ENCODE assay signal across 10 mouse cellular contexts in the genomic region with DNA sequence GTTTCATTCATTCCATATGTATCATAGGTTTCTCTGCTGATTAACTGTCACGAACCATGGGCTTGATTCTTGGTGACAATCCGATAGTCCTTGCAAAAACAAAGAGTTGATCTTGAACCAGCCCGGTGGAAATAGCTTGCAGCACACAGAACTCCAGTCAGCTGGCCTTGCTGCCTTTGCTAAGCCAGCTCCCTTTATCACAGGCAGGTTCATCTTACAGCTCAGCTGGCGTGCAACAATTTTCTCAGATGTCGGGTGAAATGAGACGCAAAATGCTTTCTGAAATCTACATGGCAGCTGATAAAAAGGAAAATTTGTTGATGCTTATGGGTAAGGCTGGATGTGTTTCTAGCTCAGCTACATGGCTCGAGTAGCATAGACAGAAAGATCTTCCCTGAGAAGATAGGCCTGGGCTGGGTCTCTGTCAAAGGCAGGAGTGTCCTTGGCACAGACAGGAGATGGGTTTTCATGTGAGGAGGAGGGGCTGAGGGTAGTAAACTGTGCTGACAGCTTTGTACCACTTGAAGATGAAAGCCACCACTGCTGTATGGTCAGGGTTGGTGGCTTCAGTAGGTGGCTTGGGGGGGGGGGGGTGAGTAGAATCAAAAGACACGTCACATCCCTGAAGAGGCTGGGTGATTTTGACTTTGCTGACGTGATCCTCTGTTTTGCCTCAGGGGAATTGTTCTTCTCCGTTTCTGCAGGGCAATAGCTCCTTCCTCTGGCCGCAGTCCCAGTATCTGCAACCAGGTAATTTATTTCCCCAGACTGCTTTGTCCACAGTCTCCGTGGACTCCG. TPM values are rescaled to one million over a fixed set of nuclear protein-coding genes. Genes with fewer than 3 reads are reported as not detected.
DNase-seq lines count a peak whose midpoint lies in the region; ATAC-seq and TF ChIP-seq lines count a peak whose summit lies in the region.
"Had no signal": no experiment of that assay in that cellular context is flagged by ENCODE, and none has a peak within 500 bp of the region (broad histone marks: within the 10 kb centered on the region; RNA-seq: fewer than 3 reads in every experiment).

No protein-coding gene starts in this region.

- no peak overlapping the region for H3K4me2 ChIP-seq in lung, embryonic 14.5 days

- DNase-seq in adrenal gland, postnatal 14 days, result peak; percentile 50
- no peak for DNase-seq in adrenal gland, postnatal 4 days (ENCODE audit: low spot score in 2 of 2)
- peak; percentile 65 for DNase-seq in lung, embryonic 14.5 days
- DNase-seq in lung, adult 2 months, result no peak
- DNase-seq in kidney, adult 9 months, result peak; percentile 39
- no peak for DNase-seq in urinary bladder, adult 18-20 months (ENCODE audit: low spot score in 2 of 2)
- DNase-seq in embryo, embryonic 11 days, result no peak

- no peaks in the 10 kb centered on the region for H3K27me3 ChIP-seq in lung, embryonic 14.5 days (ENCODE audit: insufficient read depth, low read length)

- H3K4me3 ChIP-seq in lung, embryonic 14.5 days (ENCODE audit: low read depth, low read length), result no peak overlapping the region
- H3K4me3 ChIP-seq in lung, adult 2 months (replicated peaks; ENCODE audit: extremely low read depth, low read depth, low read length), result no peak overlapping the region

- ATAC-seq in lung, embryonic 14.5 days (ENCODE audit: insufficient read depth), result no peak
- peak; percentile 92 for ATAC-seq in neutrophil, adult 5-6 weeks (ENCODE audit: extremely low read depth, insufficient number of reproducible peaks, low FRiP score, poor library complexity, severe bottlenecking)

- peaks cover 6% of the 10 kb centered on the region; the same call in 1 of the 2 replicates for H3K4me1 ChIP-seq in lung, embryonic 14.5 days (ENCODE audit: insufficient read depth)
- H3K4me1 ChIP-seq in lung, adult 2 months (ENCODE audit: control insufficient read depth, insufficient read depth, low read length), result no peaks in the 10 kb centered on the region

- peak overlapping the region; percentile 12; the same call in 1 of the 2 replicates for H3K27ac ChIP-seq in lung, embryonic 14.5 days (ENCODE audit: low read depth)

- no peak overlapping the region for H3K9ac ChIP-seq in lung, embryonic 14.5 days

- no peak for TF ChIP-seq POLR2A in lung, adult 2 months (IDR thresholded peaks at IDR 0.05; ENCODE audit: borderline replicate concordance, extremely low read depth, low read depth, low read length)

- no peaks in the 10 kb centered on the region for H3K9me3 ChIP-seq in lung, embryonic 14.5 days (ENCODE audit: low read depth, low read length)

- no peaks in the 10 kb centered on the region for H3K36me3 ChIP-seq in lung, embryonic 14.5 days (ENCODE audit: insufficient read depth)

- TF ChIP-seq CTCF in lung, embryonic 14.5 days (IDR thresholded peaks at IDR 0.05; ENCODE audit: low read depth), result peak; percentile 26
- no peak for TF ChIP-seq CTCF in lung, adult 2 months (IDR thresholded peaks at IDR 0.05; ENCODE audit: insufficient read depth, low read length)

- WGBS in lung, embryonic 14.5 days, result 40% methylated on average over 13 of the region's 13 CpGs
- WGBS in lung, adult 2 months, result 57% methylated on average over 13 of the region's 13 CpGs

RNA-seq across cellular contexts. Expression of gene Tex35, which starts 45.0 kb away (rescaled TPM):
- total RNA-seq in adrenal gland, postnatal 14 days (2021), result not detected in 2 replicates
- total RNA-seq in adrenal gland, postnatal 4 days (2021), result not detected
- polyA plus RNA-seq in lung, embryonic 14.5 days (2014; fragmentation: Nextera tagmentation; extraction: Ambion mirVana), result not detected in 2 replicates
- polyA plus RNA-seq in lung, adult 2 months (2012; rRNA removed), result 0.15 TPM in 1 of 2 replicates, not detected in the other
- total RNA-seq in neutrophil, adult 5-6 weeks (2017), result not detected in 2 replicates
- total RNA-seq: megakaryocyte progenitor cell, adult 5-6 weeks had no signal
- polyA plus RNA-seq: limb, embryonic 11.5 days had no signal

Comparison
In these comparisons a context has a peak if more than half of its experiments do, and no peak if none do; other contexts are left out.
1. DNase-seq: peak in adrenal gland, postnatal 14 days (single experiment), lung, embryonic 14.5 days (single experiment) and kidney, adult 9 months (single experiment); none in adrenal gland, postnatal 4 days (0 of 2), lung, adult 2 months (single experiment), urinary bladder, adult 18-20 months (0 of 2) and embryo, embryonic 11 days (single experiment).